Mouse (Mus musculus) limb, embryonic 12.5 days (tissue): Measurements from ENCODE around the gene Olfr605. TPM values are rescaled to one million over a fixed set of nuclear protein-coding genes. Genes with fewer than 3 reads are reported as not detected.
"Not testable (repeated sequence)": the region's sequence is repeated elsewhere in the genome, so short reads cannot be mapped to it uniquely, and the experiment has no call there.

Experiments
- ATAC-seq: fragments of 200-750 bp; cut with Nextera tagmentation; 2 replicates; pipeline ENCODE4 v1.8.0; 2017; ENCODE audit warnings: low read depth, moderate TSS enrichment; ENCODE audit not compliant: insufficient number of reproducible peaks, insufficient read depth, low FRiP score, low TSS enrichment
- H3K27ac ChIP-seq: fragments of 300-500 bp; sonication (generic); 2 replicates; pipeline ENCODE4 v1.5.1; 2016; ENCODE audit warnings: mild to moderate bottlenecking, moderate library complexity
- H3K27me3 ChIP-seq: fragments of 300-500 bp; sonication (generic); 2 replicates; pipeline ENCODE4 v1.6.1; 2016; ENCODE audit warnings: mild to moderate bottlenecking, moderate library complexity
- H3K36me3 ChIP-seq: fragments of 300-500 bp; sonication (generic); 2 replicates; pipeline ENCODE4 v1.6.1; 2016; ENCODE audit warnings: mild to moderate bottlenecking, moderate library complexity
- H3K4me1 ChIP-seq: fragments of 300-500 bp; sonication (generic); replicated peaks from 2 replicates; pipeline ENCODE4 v1.6.1; 2016
- H3K4me2 ChIP-seq: fragments of 300-500 bp; sonication (generic); 2 replicates; pipeline ENCODE4 v1.6.1; 2016; ENCODE audit warnings: mild to moderate bottlenecking, moderate library complexity
- H3K4me3 ChIP-seq: fragments of 300-500 bp; sonication (generic); replicated peaks from 2 replicates; pipeline ENCODE4 v1.5.1; 2016; ENCODE audit warnings: mild to moderate bottlenecking
- H3K9ac ChIP-seq: fragments of 300-500 bp; sonication (generic); replicated peaks from 2 replicates; pipeline ENCODE4 v1.6.1; 2016; ENCODE audit warnings: mild to moderate bottlenecking, moderate library complexity
- H3K9me3 ChIP-seq: fragments of 300-500 bp; sonication (generic); 2 replicates; pipeline ENCODE4 v1.6.1; 2016; ENCODE audit warnings: mild to moderate bottlenecking, moderate library complexity
- WGBS: fragments of 180-500 bp; shearing (Covaris S2); methylation state at CpG from one replicate; pipeline ENCODE4 v1.1.7; 2016; 5-methylcytosine and 5-hydroxymethylcytosine counted together
- microRNA-seq: library from miRNA; unstranded; fragments of <30 nt; microRNA quantifications from one replicate; pipeline ENCODE4, GENCODE M21; 2017
- polyA plus RNA-seq: library from polyadenylated mRNA; unstranded; fragments of >200 nt; fragmentation: Nextera tagmentation; extraction: Ambion mirVana; gene quantifications from 2 replicates; pipeline ENCODE4 v1.2.1, GENCODE M21; 2016

Olfr605 gene
- not detected in 2 replicates for polyA plus RNA-seq

GRCm38 (mm10) chr7:103445339-103445738 is at the start of gene Olfr605:
TSS of gene Olfr605 (minus strand) at chr7:103445439.
- ATAC-seq: no peak
- Histone ChIP-seq H3K36me3 (no peaks in the 10 kb centered on the region), H3K9ac (no peak within 1 kb of the TSS), H3K4me3 (no peak within 1 kb of the TSS), H3K9me3 (no peaks in the 10 kb centered on the region), H3K4me2 (no peak within 1 kb of the TSS), H3K27me3 (no peaks in the 10 kb centered on the region), H3K27ac (no peak within 1 kb of the TSS), H3K4me1 (no peaks in the 10 kb centered on the region)
- 81% methylated on average over 1 of the region's 1 CpGs for WGBS

DNA sequence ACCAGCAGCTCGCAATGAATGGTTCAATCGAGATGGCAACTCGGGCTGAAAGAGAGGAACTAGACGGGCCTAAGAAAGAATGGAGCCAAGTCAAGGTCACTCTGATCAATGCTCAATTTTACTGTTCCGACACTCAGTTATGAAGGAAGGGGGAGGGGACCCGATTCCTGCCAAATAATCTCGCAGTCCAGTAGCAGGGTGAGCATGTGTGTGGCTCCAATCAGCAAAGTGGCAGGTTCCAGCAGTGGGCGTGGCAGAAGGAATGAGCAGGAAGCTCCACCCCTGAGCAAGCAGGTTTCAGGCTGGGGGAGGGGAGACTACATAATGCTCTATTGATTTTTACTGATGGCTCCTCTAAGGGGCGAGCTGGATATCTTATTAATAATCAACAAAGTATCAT is 31.9 kb upstream of the Olfr605 start:
- ATAC-seq, H3K27ac ChIP-seq, H3K4me2 ChIP-seq, H3K4me1 ChIP-seq, H3K27me3 ChIP-seq, H3K9me3 ChIP-seq, H3K9ac ChIP-seq, H3K36me3 ChIP-seq, H3K4me3 ChIP-seq: not testable (repeated sequence)
- 89% methylated on average over 9 of the region's 9 CpGs for WGBS

GRCm38 (mm10) chr7:103469577-103469976 is 24.3 kb upstream of the Olfr605 start, which contains the start of gene Olfr608:
TSS of gene Olfr608 (plus strand) at chr7:103469877.
- H3K27me3 ChIP-seq: no peaks in the 10 kb centered on the region
- no peaks in the 10 kb centered on the region for H3K36me3 ChIP-seq
- no peak within 1 kb of the TSS for H3K27ac ChIP-seq
- no peak for ATAC-seq
- H3K4me1 ChIP-seq: no peaks in the 10 kb centered on the region
- H3K9ac ChIP-seq: no peak within 1 kb of the TSS
- no peak within 1 kb of the TSS for H3K4me3 ChIP-seq
- H3K9me3 ChIP-seq: peaks cover 5% of the 10 kb centered on the region; the same call in 1 of the 2 replicates
- no peak within 1 kb of the TSS for H3K4me2 ChIP-seq

DNA sequence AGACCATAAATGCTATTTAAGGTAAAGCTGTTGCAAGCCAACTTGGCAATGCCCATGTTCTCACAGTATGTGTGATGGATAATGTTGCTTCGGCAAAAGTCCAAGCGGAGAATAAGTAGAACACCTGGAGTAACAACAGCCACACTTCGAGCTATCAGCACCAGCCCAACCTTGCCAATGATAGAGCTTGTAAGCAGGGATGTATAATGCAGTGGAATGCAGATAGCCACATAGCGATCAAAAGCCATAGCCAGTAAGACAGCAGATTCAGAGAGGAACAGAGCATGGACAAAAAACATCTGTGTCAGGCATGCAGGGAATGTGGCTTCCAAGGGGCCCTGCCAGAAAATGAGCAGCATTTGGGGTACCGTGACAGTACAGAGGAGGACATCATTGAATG is 15.4 kb upstream of the Olfr605 start:
- H3K4me2 ChIP-seq: no peak overlapping the region
- no peak overlapping the region for H3K9ac ChIP-seq
- no peaks in the 10 kb centered on the region for H3K4me1 ChIP-seq
- H3K36me3 ChIP-seq: no peaks in the 10 kb centered on the region
- 91% methylated on average over 5 of the region's 5 CpGs for WGBS
- H3K27ac ChIP-seq: no peak overlapping the region
- H3K27me3 ChIP-seq: no peaks in the 10 kb centered on the region
- no peaks in the 10 kb centered on the region for H3K9me3 ChIP-seq
- no peak for ATAC-seq
- no peak overlapping the region for H3K4me3 ChIP-seq

GRCm38 (mm10) chr7:103448746-103449145 is 3.5 kb upstream of the Olfr605 start, which contains the start of gene Olfr606:
TSS of gene Olfr606 (plus strand) at chr7:103449046.
- no peak within 1 kb of the TSS for H3K9ac ChIP-seq
- no peaks in the 10 kb centered on the region for H3K4me1 ChIP-seq
- no peak for ATAC-seq
- no peaks in the 10 kb centered on the region for H3K27me3 ChIP-seq
- H3K4me2 ChIP-seq: no peak within 1 kb of the TSS
- no peaks in the 10 kb centered on the region for H3K9me3 ChIP-seq
- H3K27ac ChIP-seq: no peak within 1 kb of the TSS
- WGBS: 99% methylated on average over 2 of the region's 2 CpGs
- H3K4me3 ChIP-seq: no peak within 1 kb of the TSS
- no peaks in the 10 kb centered on the region for H3K36me3 ChIP-seq

- H3K4me3 ChIP-seq, H3K4me1 ChIP-seq, H3K9me3 ChIP-seq, H3K27me3 ChIP-seq, H3K4me2 ChIP-seq, H3K36me3 ChIP-seq, H3K9ac ChIP-seq, ATAC-seq, H3K27ac ChIP-seq: not testable (repeated sequence)
- 63% methylated on average over 1 of the region's 1 CpGs for WGBS
Observed at GRCm38 (mm10) chr7:103414772-103415171, 30.5 kb downstream of the Olfr605 start, which contains the start of gene Usp17lc. TSS of gene Usp17lc (plus strand) at chr7:103415072.

DNA sequence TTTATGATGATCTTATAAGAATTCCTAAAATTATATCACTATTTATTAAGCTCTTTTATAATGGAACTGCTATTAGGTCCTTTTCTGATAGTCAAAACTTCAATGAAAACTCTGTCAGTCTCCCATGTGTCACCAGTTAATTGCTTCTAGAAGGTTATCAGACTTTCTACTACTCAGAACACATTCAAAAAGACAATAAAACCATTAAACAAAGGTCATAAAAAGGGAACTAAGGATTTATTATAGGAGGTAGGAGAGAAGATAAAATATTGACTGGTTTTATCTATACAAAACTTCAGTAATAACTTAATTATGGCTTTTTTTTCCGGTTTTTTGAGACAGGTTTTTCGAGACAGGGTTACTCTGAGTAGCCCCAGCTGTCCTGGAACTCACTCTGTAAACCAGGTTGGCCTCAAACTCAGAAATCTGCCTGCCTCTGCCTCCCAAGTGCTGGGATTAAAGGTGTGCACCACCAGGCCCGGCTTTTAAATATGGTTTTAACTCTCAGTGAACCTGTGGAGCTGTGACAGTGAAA is 38.7 kb downstream of the Olfr605 start:
- 82% methylated on average over 3 of the region's 3 CpGs for WGBS
- H3K36me3 ChIP-seq: not testable (repeated sequence)

DNA sequence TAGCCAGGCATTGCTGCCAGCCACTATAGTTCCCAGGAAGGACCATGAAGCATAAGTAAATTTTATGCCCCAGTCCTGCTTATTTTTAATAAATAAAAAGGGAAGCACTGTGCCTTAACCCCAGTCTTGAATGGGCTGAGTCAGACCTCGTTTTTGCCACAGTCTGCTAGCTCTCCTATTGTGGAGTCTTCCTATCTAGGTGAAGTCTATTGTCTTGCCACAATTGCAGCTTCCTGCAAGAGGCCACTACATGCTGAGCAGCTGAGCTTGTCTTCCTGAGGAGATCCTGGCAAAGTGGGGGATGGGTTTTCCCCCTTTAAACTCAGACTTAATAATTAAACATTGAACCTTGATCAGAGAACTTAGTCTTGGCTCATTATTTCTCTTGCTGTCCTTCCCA is 46.3 kb downstream of the Olfr605 start:
- Histone ChIP-seq H3K4me2 (no peak overlapping the region), H3K9me3 (no peaks in the 10 kb centered on the region), H3K4me3 (no peak overlapping the region), H3K4me1 (no peaks in the 10 kb centered on the region), H3K27me3 (no peaks in the 10 kb centered on the region), H3K9ac (no peak overlapping the region), H3K27ac (no peak overlapping the region), H3K36me3 (no peaks in the 10 kb centered on the region)
- ATAC-seq: no peak
- 24% methylated on average over 1 of the region's 1 CpGs for WGBS

More for the DNA sequence above, 38.7 kb downstream of the Olfr605 start:
- not testable (repeated sequence) for H3K27ac ChIP-seq, ATAC-seq, H3K4me3 ChIP-seq, H3K9ac ChIP-seq, H3K4me1 ChIP-seq, H3K4me2 ChIP-seq, H3K27me3 ChIP-seq, H3K9me3 ChIP-seq

GRCm38 (mm10) chr7:103397758-103398157 is 47.5 kb downstream of the Olfr605 start:
- Histone ChIP-seq H3K4me1 (no peaks in the 10 kb centered on the region), H3K4me2 (no peak overlapping the region), H3K9ac (no peak overlapping the region), H3K36me3 (no peaks in the 10 kb centered on the region), H3K27ac (no peak overlapping the region), H3K9me3 (no peaks in the 10 kb centered on the region), H3K4me3 (no peak overlapping the region), H3K27me3 (no peaks in the 10 kb centered on the region)
- no peak for ATAC-seq

Small RNA genes within 50 kb of the gene (microRNA-seq; reads per million reads assigned to microRNA genes)
- gene Gm25774: not detected

Other genes starting within 250 kb of the Olfr605 start
- not detected in 2 replicates for gene Olfr593, start 233.6 kb downstream of the Olfr605 start, polyA plus RNA-seq
- not detected in 2 replicates for gene Olfr594, start 228.4 kb downstream of the Olfr605 start, polyA plus RNA-seq
- not detected in 2 replicates for gene Usp17ld, start 192.9 kb downstream of the Olfr605 start, polyA plus RNA-seq
- not detected in 2 replicates for gene Olfr596, start 139.8 kb downstream of the Olfr605 start, polyA plus RNA-seq
- not detected in 2 replicates for gene Olfr597, start 129.1 kb downstream of the Olfr605 start, polyA plus RNA-seq
- gene Olfr598, start 121.9 kb downstream of the Olfr605 start, polyA plus RNA-seq: not detected in 2 replicates
- gene Olfr599, start 109.5 kb downstream of the Olfr605 start, polyA plus RNA-seq: not detected in 2 replicates
- gene Olfr600, start 95.8 kb downstream of the Olfr605 start, polyA plus RNA-seq: not detected in 2 replicates
- not detected in 2 replicates for gene Olfr601, start 82.8 kb downstream of the Olfr605 start, polyA plus RNA-seq
- not detected in 2 replicates for gene Olfr603, start 59.3 kb downstream of the Olfr605 start, polyA plus RNA-seq
- gene Usp17lc, start 30.4 kb downstream of the Olfr605 start, polyA plus RNA-seq: not detected in 2 replicates
- gene Olfr606, start 3.6 kb upstream of the Olfr605 start, polyA plus RNA-seq: not detected in 2 replicates
- gene Olfr607, start 18.7 kb upstream of the Olfr605 start, polyA plus RNA-seq: not detected in 2 replicates
- gene Olfr608, start 24.4 kb upstream of the Olfr605 start, polyA plus RNA-seq: not detected in 2 replicates
- gene Olfr609, start 52.6 kb upstream of the Olfr605 start, polyA plus RNA-seq: not detected in 2 replicates
- gene Olfr610, start 66.7 kb upstream of the Olfr605 start, polyA plus RNA-seq: not detected in 2 replicates
- gene Olfr611, start 75.4 kb upstream of the Olfr605 start, polyA plus RNA-seq: not detected in 2 replicates
- not detected in 2 replicates for gene Olfr612, start 97.3 kb upstream of the Olfr605 start, polyA plus RNA-seq
- not detected in 2 replicates for gene Olfr613, start 102.6 kb upstream of the Olfr605 start, polyA plus RNA-seq
- not detected in 2 replicates for gene Olfr615, start 110.6 kb upstream of the Olfr605 start, polyA plus RNA-seq
- not detected in 2 replicates for gene Olfr616, start 123.7 kb upstream of the Olfr605 start, polyA plus RNA-seq
- gene Olfr617, start 127.6 kb upstream of the Olfr605 start, polyA plus RNA-seq: not detected in 2 replicates
- not detected in 2 replicates for gene Olfr618, start 144.7 kb upstream of the Olfr605 start, polyA plus RNA-seq
- gene Olfr619, start 155.1 kb upstream of the Olfr605 start, polyA plus RNA-seq: not detected in 2 replicates
- not detected in 2 replicates for gene Olfr620, start 167.1 kb upstream of the Olfr605 start, polyA plus RNA-seq
- gene Olfr622, start 197.3 kb upstream of the Olfr605 start, polyA plus RNA-seq: not detected in 2 replicates
- not detected in 2 replicates for gene Olfr623, start 218.3 kb upstream of the Olfr605 start, polyA plus RNA-seq
- 0.06 and 0.11 TPM in 2 replicates for gene Olfr624, start 225.8 kb upstream of the Olfr605 start, polyA plus RNA-seq
- not detected in 2 replicates for gene Olfr625-ps1, start 237.3 kb upstream of the Olfr605 start, polyA plus RNA-seq